Mouse (Mus musculus) embryonic fibroblast, embryonic 13.5 days (primary cell): ENCODE data around the gene Igsf21.

Source experiments
- CTCF ChIP-seq: IDR thresholded peaks from 2 replicates; pipeline ENCODE4 v1.5.1; 2011; ENCODE audit warnings: mild to moderate bottlenecking, control low read depth, low read length, moderate library complexity, borderline replicate concordance; ENCODE audit not compliant: insufficient read depth
- POLR2A ChIP-seq: IDR thresholded peaks from 2 replicates; pipeline ENCODE4 v1.6.1; 2011; ENCODE audit warnings: low read depth, mild to moderate bottlenecking, control low read depth, low read length, moderate library complexity

DNA sequence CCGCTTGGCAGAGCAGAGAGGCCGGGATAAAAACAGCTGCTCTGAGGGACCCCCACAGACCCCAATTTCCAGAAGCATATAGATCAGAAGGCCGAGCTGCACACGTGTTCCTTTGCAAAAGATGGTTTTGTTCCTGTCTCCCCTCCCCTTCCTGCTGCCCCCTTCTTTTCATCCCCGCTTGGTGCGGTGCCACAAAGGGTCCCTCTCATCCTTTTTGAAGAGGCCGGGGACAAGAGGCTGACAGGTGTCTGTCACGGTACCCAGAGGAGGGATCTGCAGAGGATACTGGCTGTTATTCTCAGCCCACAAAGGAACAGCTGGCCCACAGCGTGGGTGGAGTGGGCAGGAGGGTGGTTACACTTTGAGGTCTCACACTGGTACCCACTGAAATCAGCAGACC, 21.3 kb upstream of the Igsf21 start:
- no peak for TF ChIP-seq POLR2A
- TF ChIP-seq CTCF = no peak
